Mouse (Mus musculus) inflammation-experienced regulatory T-cells, adult 6 months (primary cell): ENCODE measurements around the gene Col16a1. TPM values are rescaled to one million over a fixed set of nuclear protein-coding genes. Genes with fewer than 3 reads are reported as not detected.

Experiments
- ATAC-seq: one replicate; pipeline ENCODE4 v1.8.0; 2017
- polyA plus RNA-seq, 3 experiments: library from polyadenylated mRNA; unstranded; fragments of 100-300 nt; shearing (Covaris generic); gene quantifications; one replicate each; pipeline ENCODE4 v1.2.1; 2017

The Col16a1 gene
- polyA plus RNA-seq, 3 experiments from 2014 or later = not detected

DNA sequence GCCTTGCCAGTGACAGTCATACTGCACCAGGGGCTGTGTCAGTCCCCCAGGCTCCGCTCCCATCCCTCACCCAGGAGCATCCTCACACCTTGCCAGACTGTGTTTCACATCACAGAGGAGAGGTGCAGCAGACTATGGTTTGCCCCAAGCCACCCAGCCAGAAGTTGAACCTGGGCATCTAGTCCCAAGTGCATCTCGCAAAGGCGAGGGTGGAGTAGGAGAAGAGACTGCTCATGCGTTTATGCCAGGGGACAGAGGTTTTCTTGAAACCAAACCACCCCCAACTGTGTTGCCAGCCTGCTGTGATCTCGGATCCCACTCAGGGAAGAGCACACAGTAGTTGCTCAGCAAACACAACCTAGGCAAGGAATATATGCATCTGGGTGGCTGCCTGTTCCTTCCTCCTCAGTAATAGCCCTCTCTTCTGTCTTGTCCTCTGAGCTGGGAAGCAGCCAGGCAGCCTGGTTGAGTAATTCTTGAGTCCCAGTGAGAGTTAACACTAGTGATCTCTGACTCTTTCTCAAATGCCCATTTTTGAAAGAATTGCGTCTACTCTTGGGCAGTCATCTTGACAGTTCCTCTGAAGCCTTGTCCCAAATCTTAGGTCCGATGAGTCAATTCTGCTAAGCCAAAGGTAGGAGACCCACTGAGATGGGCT lies 83.9 kb downstream of the Col16a1 start:
- ATAC-seq = no peak

DNA sequence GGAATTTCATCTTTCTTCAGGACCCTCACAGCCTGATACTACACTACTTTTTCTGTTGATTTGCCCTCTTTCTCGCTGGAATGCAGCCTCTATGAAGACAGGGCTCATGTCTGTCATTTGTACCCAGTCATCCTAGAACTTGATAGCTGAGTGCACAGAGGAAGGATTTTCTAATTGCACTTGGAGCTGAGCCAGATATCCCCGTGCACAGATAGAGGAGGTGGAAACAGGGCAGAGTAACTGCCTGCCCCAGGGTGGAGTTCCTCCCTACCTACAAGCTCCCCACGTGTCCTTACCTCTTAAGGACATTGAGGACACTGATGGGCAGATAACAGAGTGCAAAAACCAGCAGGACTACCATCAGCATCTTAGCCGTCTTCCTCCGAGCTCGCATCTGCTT lies 85.8 kb downstream of the Col16a1 start:
- ATAC-seq = no peak

DNA sequence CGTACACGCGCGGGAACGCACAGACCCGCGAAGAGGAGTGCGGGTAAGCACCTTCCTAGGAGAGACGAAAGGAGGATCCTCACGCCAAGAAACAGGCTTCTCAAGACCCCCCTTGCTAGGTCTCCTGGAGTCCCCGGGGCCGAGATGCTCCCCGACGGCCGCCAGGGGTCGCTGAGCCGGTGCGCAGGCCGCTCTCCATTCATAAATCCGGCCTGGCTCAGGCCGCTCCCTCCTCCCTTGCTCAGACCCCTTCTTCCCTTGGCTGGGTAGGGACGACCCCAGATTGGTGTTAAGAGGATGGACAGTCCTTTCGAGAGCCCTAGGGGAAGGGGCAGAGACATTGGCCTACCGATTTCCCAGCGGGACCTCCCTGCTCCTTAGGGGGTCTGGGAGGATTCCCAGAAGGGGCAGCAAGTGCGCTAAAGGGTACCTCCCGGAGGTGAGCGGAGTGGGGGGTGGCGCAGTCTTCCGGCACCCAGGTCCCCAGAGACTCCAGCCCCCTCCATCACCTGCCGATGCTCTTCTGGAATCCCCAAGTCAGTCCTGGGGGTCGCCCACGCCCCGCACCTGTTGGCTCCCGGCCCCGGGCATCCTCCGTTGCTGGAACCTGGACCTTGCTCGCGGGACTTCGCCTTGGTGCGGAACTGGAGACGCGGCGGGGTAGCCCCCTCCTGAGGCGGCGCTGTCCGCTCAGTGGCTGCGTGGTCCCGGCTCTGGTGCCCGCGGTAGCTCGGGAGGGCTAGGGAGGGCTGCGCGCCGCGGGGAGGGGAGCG lies 91.0 kb downstream of the Col16a1 start:
- no peak for ATAC-seq

DNA sequence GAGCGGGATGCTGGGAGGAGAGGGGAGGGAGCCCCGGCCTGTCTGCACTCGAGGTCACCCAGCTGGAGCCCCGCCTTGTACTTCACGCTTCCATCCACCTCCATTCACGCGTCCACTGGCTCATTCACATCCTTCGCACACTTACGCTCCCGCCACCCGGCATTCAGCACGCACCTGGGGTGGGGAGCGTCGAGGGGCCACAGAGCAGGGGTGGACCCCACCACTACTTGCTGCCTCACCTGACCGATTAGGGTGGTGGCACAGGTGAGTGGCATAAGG lies 91.5 kb downstream of the Col16a1 start, which contains the start of gene Hcrtr1:
TSS of gene Hcrtr1 (minus strand) at position 146 of the 279 bp plus-strand sequence.
- ATAC-seq = no peak

DNA sequence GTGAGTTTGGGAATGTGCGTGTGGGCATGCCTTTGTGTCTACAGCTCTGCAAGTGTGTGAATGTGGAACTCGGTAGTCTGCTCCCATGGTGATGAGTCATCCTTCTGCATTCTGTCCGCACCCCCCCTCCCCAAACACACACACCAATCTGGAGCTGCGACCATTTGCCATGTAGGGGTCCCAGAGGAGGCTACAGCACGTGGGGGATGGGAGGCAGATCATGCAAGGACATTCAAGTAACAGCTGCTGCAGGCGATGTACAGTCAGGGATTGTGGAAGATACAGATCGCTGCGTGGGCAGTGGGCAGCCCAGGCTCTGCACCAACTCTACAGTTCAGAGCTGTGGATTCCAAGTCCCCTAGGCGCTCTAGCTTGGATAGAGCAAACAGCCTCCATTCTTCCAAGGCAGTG lies 93.4 kb downstream of the Col16a1 start:
- no peak for ATAC-seq

DNA sequence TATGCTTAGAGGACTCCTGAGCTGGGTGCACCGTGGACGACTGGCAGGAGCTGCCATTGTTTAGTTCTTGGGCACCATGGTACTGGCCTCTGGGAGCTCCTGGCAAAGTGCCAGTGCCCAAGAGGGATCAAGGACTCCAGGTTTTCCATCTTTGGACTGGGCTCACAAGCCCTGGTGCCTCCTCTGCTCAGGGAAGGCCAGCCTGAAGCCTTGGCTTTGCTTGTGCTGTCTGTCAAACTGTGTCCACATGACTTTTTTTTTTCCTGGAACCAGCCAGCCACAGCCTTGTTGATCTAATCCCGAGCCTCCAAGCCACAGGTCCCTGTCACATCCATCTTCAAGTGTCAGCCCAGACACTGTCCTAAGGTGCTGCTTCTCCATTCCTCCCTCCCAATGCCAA lies 94.1 kb downstream of the Col16a1 start:
- no peak for ATAC-seq

DNA sequence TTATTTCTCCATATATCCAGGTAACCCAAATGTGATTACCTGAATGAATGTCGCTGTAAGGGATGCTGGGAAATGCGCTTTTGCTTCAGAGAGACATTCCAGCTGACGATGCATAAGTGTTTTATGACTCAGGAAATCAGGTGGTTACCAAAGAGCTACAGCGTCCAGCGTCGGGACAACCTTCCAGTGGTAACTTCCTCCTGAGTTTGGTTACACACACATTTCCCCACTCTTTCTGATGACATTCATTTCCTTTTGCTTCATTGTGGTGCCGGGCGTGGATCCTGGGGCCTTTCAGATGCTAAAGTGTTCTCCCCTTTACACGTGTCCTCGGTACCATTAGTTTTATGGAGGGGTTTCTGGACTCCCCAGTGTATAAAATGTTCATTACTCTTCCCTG lies 100.8 kb downstream of the Col16a1 start:
- no peak for ATAC-seq

Other genes with a start within 250 kb of the Col16a1 start
- gene Ptp4a2, start 236.6 kb upstream of the Col16a1 start, polyA plus RNA-seq = 1,000 to 10,000 TPM; 1,860 to 2,586 (median 2,027) TPM
- gene Spocd1, start 118.6 kb upstream of the Col16a1 start, polyA plus RNA-seq = not detected
- gene Adgrb2, start 63.0 kb upstream of the Col16a1 start, polyA plus RNA-seq = 1 to 10 TPM in 1 of 3 experiments, under 1 TPM in 1, not detected in 1; 0.58 to 1.2 TPM
- gene Pef1, start 54.7 kb downstream of the Col16a1 start, polyA plus RNA-seq = 10 to 100 TPM; 35.8 to 44.4 (median 36.9) TPM
- not detected for gene Hcrtr1, start 91.5 kb downstream of the Col16a1 start, polyA plus RNA-seq
- gene Tinagl1, start 127.3 kb downstream of the Col16a1 start, polyA plus RNA-seq = not detected
- gene Gm853, start 174.6 kb downstream of the Col16a1 start, polyA plus RNA-seq = not detected
- gene Serinc2, start 231.4 kb downstream of the Col16a1 start, polyA plus RNA-seq = under 1 TPM in 2 of 3 experiments, not detected in 1; 0.39 to 0.75 TPM